Mouse (Mus musculus): ENCODE measurements at regions not wholly inside any gene's neighbourhood (a gene's known extent, or its start where the extent isn't known, plus 50 kb on each side); places are given as distances from the start of the nearest gene placed in this dataset. TPM values are rescaled to one million over a fixed set of nuclear protein-coding genes. Genes with fewer than 3 reads are reported as not detected.
A peak's percentile ranks its signal among the peaks of the same experiment; 100 is the strongest.

DNA sequence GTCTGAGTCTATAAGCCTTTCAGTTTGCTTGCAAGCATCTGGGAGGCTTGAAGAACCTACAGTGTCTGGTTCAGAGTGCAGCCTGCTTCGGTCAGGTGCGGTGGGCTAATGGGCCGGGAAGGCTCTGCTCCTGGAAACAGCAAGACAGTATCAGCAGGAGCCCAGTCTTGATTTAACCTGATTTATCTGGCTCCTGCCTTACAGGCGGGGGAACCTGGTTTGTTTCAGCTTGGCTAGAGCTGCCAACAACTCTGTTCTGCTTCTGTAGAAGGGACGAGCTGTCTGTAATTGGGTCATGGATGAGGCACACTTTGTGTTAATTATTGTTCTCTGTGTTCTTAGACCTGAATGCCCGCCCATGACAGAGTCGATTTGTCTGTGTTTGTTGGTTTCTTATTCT is 65.3 kb upstream of the Ccdc85a start:
- H3K4me3 ChIP-seq, result no peak overlapping the region
- WGBS, result 82% methylated on average over 7 of the region's 7 CpGs

DNA sequence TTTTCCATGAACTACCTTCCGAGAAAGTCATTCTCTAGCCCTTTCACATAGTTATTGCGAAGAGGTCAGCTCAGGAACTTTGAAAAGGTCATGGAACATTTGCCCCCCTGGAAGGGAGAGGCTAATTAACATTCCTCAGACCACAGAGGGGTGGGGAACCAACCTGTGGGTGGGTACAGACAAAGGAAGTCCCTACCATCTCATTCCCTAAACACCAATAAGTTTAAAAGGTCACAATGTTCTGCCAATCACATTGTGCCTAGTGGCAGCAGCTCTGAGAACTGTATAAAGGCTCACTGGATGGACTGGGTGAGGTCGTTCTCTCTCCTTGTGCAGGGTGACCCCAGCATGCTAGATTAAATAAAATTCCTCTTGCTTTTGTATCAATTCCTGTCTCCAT is 64.8 kb upstream of the Ccdc85a start:
- no peaks in the 10 kb centered on the region for H3K36me3 ChIP-seq
- H3K27me3 ChIP-seq, result no peaks in the 10 kb centered on the region
- H3K9ac ChIP-seq, result no peak overlapping the region
- 35% methylated on average over 3 of the region's 3 CpGs for WGBS
- no peak for ATAC-seq (ENCODE audit: insufficient number of reproducible peaks, insufficient read depth, low FRiP score, low TSS enrichment)
- H3K27ac ChIP-seq, result no peak overlapping the region
- H3K4me3 ChIP-seq, result no peak overlapping the region
- no peaks in the 10 kb centered on the region for H3K9me3 ChIP-seq
- H3K4me1 ChIP-seq, result no peaks in the 10 kb centered on the region
- no peak overlapping the region for H3K4me2 ChIP-seq (replicated peaks)

More for the DNA sequence above, 65.3 kb upstream of the Ccdc85a start:
- Histone ChIP-seq H3K27ac (no peak overlapping the region), H3K4me1 (no peaks in the 10 kb centered on the region), H3K9me3 (no peaks in the 10 kb centered on the region), H3K4me2 (replicated peaks) (no peak overlapping the region), H3K27me3 (no peaks in the 10 kb centered on the region), H3K9ac (no peak overlapping the region), H3K36me3 (no peaks in the 10 kb centered on the region)
- ATAC-seq (ENCODE audit: insufficient number of reproducible peaks, insufficient read depth, low FRiP score, low TSS enrichment), result no peak

DNA sequence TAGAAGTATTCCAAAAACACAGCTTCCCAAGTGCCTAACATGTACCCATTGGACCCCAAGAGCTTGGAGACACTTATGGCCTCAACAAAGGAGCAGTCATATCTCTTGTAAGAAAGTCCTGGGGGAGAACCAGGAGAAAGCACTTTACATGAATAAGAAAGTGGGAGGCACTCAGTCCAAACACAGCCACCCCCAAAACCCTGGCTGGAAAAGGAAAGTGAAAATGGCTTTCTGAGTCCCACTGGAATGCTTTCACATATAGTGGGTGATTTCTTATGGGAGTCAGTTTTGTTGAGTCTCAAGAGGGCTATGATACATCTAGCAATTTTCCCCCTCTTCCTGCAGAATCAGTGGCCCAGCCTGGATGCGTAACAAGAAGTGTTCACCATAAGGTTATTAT is 55.0 kb upstream of the Ccdc85a start:
- Histone ChIP-seq H3K4me3 (no peak overlapping the region), H3K36me3 (no peaks in the 10 kb centered on the region), H3K9ac (no peak overlapping the region), H3K4me1 (no peaks in the 10 kb centered on the region), H3K9me3 (no peaks in the 10 kb centered on the region), H3K27ac (no peak overlapping the region), H3K4me2 (replicated peaks) (no peak overlapping the region), H3K27me3 (no peaks in the 10 kb centered on the region)
- 93% methylated on average over 1 of the region's 1 CpGs for WGBS
- no peak for ATAC-seq (ENCODE audit: insufficient number of reproducible peaks, insufficient read depth, low FRiP score, low TSS enrichment)

DNA sequence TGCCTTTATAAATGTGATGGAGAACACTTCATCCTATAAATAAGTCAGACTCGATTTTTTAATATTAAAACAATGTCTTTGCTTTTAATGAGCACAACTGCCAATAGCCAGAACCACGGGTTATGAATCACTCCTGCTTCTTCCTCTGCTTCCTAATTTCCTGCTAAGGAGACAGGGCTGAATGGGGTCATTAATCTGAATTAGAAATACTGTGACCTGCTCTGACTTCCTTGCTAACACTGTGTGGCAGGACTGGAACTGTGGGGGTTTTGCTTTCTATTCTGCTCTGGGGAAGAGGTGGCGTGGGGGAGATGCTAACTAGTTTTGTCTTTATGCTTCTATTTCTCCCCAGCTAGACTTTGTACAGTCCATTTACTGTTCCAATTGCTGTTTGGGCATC is 52.6 kb upstream of the Ccdc85a start:
- no peaks in the 10 kb centered on the region for H3K9me3 ChIP-seq
- H3K4me3 ChIP-seq, result no peak overlapping the region
- no peaks in the 10 kb centered on the region for H3K4me1 ChIP-seq
- no peaks in the 10 kb centered on the region for H3K36me3 ChIP-seq
- H3K9ac ChIP-seq, result no peak overlapping the region
- no peak for ATAC-seq (ENCODE audit: insufficient number of reproducible peaks, insufficient read depth, low FRiP score, low TSS enrichment)
- H3K27ac ChIP-seq, result no peak overlapping the region
- no peaks in the 10 kb centered on the region for H3K27me3 ChIP-seq
- WGBS, result 57% methylated on average over 3 of the region's 3 CpGs
- no peak overlapping the region for H3K4me2 ChIP-seq (replicated peaks)

MicroRNAs in the stretch of these regions (microRNA counts, 519-probe panel; counts per million panel counts)
- microRNA mmu-miR-216a (460 counts per million, percentile 65 among the panel's probes with 10 or more counts), microRNA mmu-miR-216b (460 counts per million, percentile 65 among the panel's probes with 10 or more counts), microRNA mmu-miR-217 (460 counts per million, percentile 65 among the panel's probes with 10 or more counts)

Small RNA genes lying in the stretch of these regions (microRNA-seq; reads per million reads assigned to microRNA genes)
- gene Mir216a, result 11.1 reads per million, percentile 27 among the genes with 10 or more reads in this experiment
- not detected for gene Mir216b
- not detected for gene Mir216c
- 84.6 reads per million, percentile 49 among the genes with 10 or more reads in this experiment for gene Mir217
